Mouse (Mus musculus) neural tube, embryonic 11.5 days (tissue): Measurements from ENCODE around the gene Prlr. TPM values are rescaled to one million over a fixed set of nuclear protein-coding genes. Genes with fewer than 3 reads are reported as not detected.
A peak's percentile ranks its signal among the peaks of the same experiment; 100 is the strongest.

Experiments
- ATAC-seq: fragments of 200-750 bp; cut with Nextera tagmentation; 2 replicates; pipeline ENCODE4 v1.8.0; 2017; ENCODE audit warnings: moderate number of reproducible peaks, mild to moderate bottlenecking, moderate TSS enrichment, moderate library complexity; ENCODE audit not compliant: insufficient read depth, low FRiP score, low TSS enrichment
- DNase-seq: peaks from one replicate; pipeline ENCODE4 v3.0.0-alpha.2; 2015; ENCODE audit warnings: low spot score
- H3K27ac ChIP-seq: fragments of 300-500 bp; sonication (generic); 2 replicates; pipeline ENCODE4 v1.5.1; 2014; ENCODE audit warnings: low read depth, mild to moderate bottlenecking, low read length
- H3K27me3 ChIP-seq: fragments of 300-500 bp; sonication (generic); 2 replicates; pipeline ENCODE4 v1.6.1; 2014; ENCODE audit warnings: mild to moderate bottlenecking, low read length, mixed read lengths; ENCODE audit not compliant: control insufficient read depth, insufficient read depth
- H3K36me3 ChIP-seq: fragments of 300-500 bp; sonication (generic); 2 replicates; pipeline ENCODE4 v1.6.1; 2014; ENCODE audit warnings: mild to moderate bottlenecking, low read length, moderate library complexity, mixed read lengths; ENCODE audit not compliant: control insufficient read depth, insufficient read depth
- H3K4me1 ChIP-seq: fragments of 300-500 bp; sonication (generic); 2 replicates; pipeline ENCODE4 v1.6.1; 2014; ENCODE audit warnings: low read length, mixed read lengths; ENCODE audit not compliant: control insufficient read depth, insufficient read depth
- H3K4me2 ChIP-seq: fragments of 300-500 bp; sonication (generic); 2 replicates; pipeline ENCODE4 v1.6.1; 2014; ENCODE audit warnings: low read depth, mild to moderate bottlenecking, moderate library complexity
- H3K4me3 ChIP-seq: fragments of 300-500 bp; sonication (generic); 2 replicates; pipeline ENCODE4 v1.5.1; 2014; ENCODE audit warnings: low read depth, low read length
- H3K9ac ChIP-seq: fragments of 300-500 bp; sonication (generic); 2 replicates; pipeline ENCODE4 v1.6.1; 2014; ENCODE audit warnings: mild to moderate bottlenecking, low read length
- H3K9me3 ChIP-seq: fragments of 300-500 bp; sonication (generic); 2 replicates; pipeline ENCODE4 v1.6.1; 2016; ENCODE audit warnings: low read length; ENCODE audit not compliant: control insufficient read depth
- WGBS: fragments of 180-500 bp; shearing (Covaris S2); extraction: QIAGEN DNeasy Blood & Tissue Kit; methylation state at CpG from one replicate; pipeline ENCODE4 v1.1.7; 2014; 5-methylcytosine and 5-hydroxymethylcytosine counted together
- polyA plus RNA-seq: library from polyadenylated mRNA; unstranded; fragments of >200 nt; fragmentation: Nextera tagmentation; extraction: Ambion mirVana; gene quantifications from 2 replicates; pipeline ENCODE4 v1.2.1, GENCODE M21; 2014

Gene Prlr
- polyA plus RNA-seq: 0.25 and 0.32 TPM in 2 replicates

- Histone ChIP-seq H3K9ac (peak within 1 kb of the TSS; percentile 15; the same call in 1 of the 2 replicates), H3K36me3 (no peaks in the 10 kb centered on the region), H3K9me3 (no peaks in the 10 kb centered on the region), H3K4me2 (peak within 1 kb of the TSS; percentile 57), H3K4me1 (no peaks in the 10 kb centered on the region), H3K27me3 (peaks cover 2% of the 10 kb centered on the region; the same call in 1 of the 2 replicates), H3K4me3 (peak within 1 kb of the TSS; percentile 20), H3K27ac (no peak within 1 kb of the TSS)
- 4% methylated on average over 9 of the region's 9 CpGs for WGBS
- no peak for ATAC-seq
- peak; percentile 11 for DNase-seq
Measured at GRCm38 (mm10) chr15:10177083-10177482, at the start of gene Prlr. Gene Prlr, plus strand, starts transcription at chr15:10177238.

GRCm38 (mm10) chr15:10133781-10134180 lies 43.3 kb upstream of the Prlr start:
- ATAC-seq (no peak), DNase-seq (no peak)
- Histone ChIP-seq H3K4me3 (no peak overlapping the region), H3K27ac (no peak overlapping the region), H3K4me1 (no peaks in the 10 kb centered on the region), H3K4me2 (no peak overlapping the region), H3K9me3 (no peaks in the 10 kb centered on the region), H3K27me3 (no peaks in the 10 kb centered on the region), H3K36me3 (no peaks in the 10 kb centered on the region), H3K9ac (no peak overlapping the region)
- 94% methylated on average over 2 of the region's 2 CpGs for WGBS

GRCm38 (mm10) chr15:10134889-10135288 lies 42.1 kb upstream of the Prlr start:
- H3K27me3 ChIP-seq: no peaks in the 10 kb centered on the region
- H3K4me1 ChIP-seq: no peaks in the 10 kb centered on the region
- WGBS: 77% methylated on average over 4 of the region's 4 CpGs
- H3K9ac ChIP-seq: no peak overlapping the region
- H3K4me2 ChIP-seq: no peak overlapping the region
- no peaks in the 10 kb centered on the region for H3K9me3 ChIP-seq
- no peaks in the 10 kb centered on the region for H3K36me3 ChIP-seq
- no peak overlapping the region for H3K27ac ChIP-seq
- ATAC-seq (no peak), DNase-seq (no peak)
- H3K4me3 ChIP-seq: no peak overlapping the region

GRCm38 (mm10) chr15:10144520-10144919 lies 32.5 kb upstream of the Prlr start:
- no peak overlapping the region for H3K4me3 ChIP-seq
- H3K27ac ChIP-seq: no peak overlapping the region
- ATAC-seq: no peak
- H3K36me3 ChIP-seq: no peaks in the 10 kb centered on the region
- H3K4me1 ChIP-seq: no peaks in the 10 kb centered on the region
- H3K9me3 ChIP-seq: no peaks in the 10 kb centered on the region
- no peaks in the 10 kb centered on the region for H3K27me3 ChIP-seq
- H3K4me2 ChIP-seq: no peak overlapping the region
- 87% methylated on average over 5 of the region's 5 CpGs for WGBS
- H3K9ac ChIP-seq: no peak overlapping the region
- no peak for DNase-seq

- Histone ChIP-seq H3K9ac (no peak overlapping the region), H3K27me3 (no peaks in the 10 kb centered on the region), H3K4me1 (no peaks in the 10 kb centered on the region), H3K9me3 (no peaks in the 10 kb centered on the region), H3K36me3 (no peaks in the 10 kb centered on the region), H3K27ac (no peak overlapping the region), H3K4me2 (no peak overlapping the region), H3K4me3 (no peak overlapping the region)
- WGBS: 91% methylated on average over 4 of the region's 4 CpGs
- no peak for DNase-seq
- ATAC-seq: no peak
Measured at GRCm38 (mm10) chr15:10148196-10148595, 28.8 kb upstream of the Prlr start.

- H3K27me3 ChIP-seq: no peaks in the 10 kb centered on the region
- 89% methylated on average over 2 of the region's 2 CpGs for WGBS
- no peak for ATAC-seq
- no peak for DNase-seq
- H3K9ac ChIP-seq: no peak overlapping the region
- H3K36me3 ChIP-seq: no peaks in the 10 kb centered on the region
- H3K27ac ChIP-seq: no peak overlapping the region
- H3K4me1 ChIP-seq: no peaks in the 10 kb centered on the region
- H3K4me3 ChIP-seq: no peak overlapping the region
- no peaks in the 10 kb centered on the region for H3K9me3 ChIP-seq
- no peak overlapping the region for H3K4me2 ChIP-seq
Measured at GRCm38 (mm10) chr15:10160663-10161062, 16.4 kb upstream of the Prlr start.

GRCm38 (mm10) chr15:10175078-10175477 lies 2.0 kb upstream of the Prlr start:
- no peak for DNase-seq
- ATAC-seq: no peak
- no peak overlapping the region for H3K4me2 ChIP-seq
- no peak overlapping the region for H3K27ac ChIP-seq
- no peaks in the 10 kb centered on the region for H3K9me3 ChIP-seq
- no peaks in the 10 kb centered on the region for H3K36me3 ChIP-seq
- no peaks in the 10 kb centered on the region for H3K4me1 ChIP-seq
- H3K4me3 ChIP-seq: no peak overlapping the region
- WGBS: 84% methylated on average over 6 of the region's 6 CpGs
- no peak overlapping the region for H3K9ac ChIP-seq
- H3K27me3 ChIP-seq: peaks cover 2% of the 10 kb centered on the region; the same call in 1 of the 2 replicates

GRCm38 (mm10) chr15:10175656-10176055 lies 1.4 kb upstream of the Prlr start:
- H3K4me2 ChIP-seq: no peak overlapping the region
- no peak overlapping the region for H3K9ac ChIP-seq
- H3K27me3 ChIP-seq: peaks cover 2% of the 10 kb centered on the region; the same call in 1 of the 2 replicates
- no peaks in the 10 kb centered on the region for H3K36me3 ChIP-seq
- no peak for DNase-seq
- ATAC-seq: no peak
- H3K4me3 ChIP-seq: no peak overlapping the region
- H3K9me3 ChIP-seq: no peaks in the 10 kb centered on the region
- no peaks in the 10 kb centered on the region for H3K4me1 ChIP-seq
- 62% methylated on average over 7 of the region's 7 CpGs for WGBS
- no peak overlapping the region for H3K27ac ChIP-seq

GRCm38 (mm10) chr15:10177519-10178130 lies 587 bp downstream of the Prlr start:
- Histone ChIP-seq H3K27ac (no peak overlapping the region), H3K27me3 (peaks cover 2% of the 10 kb centered on the region; the same call in 1 of the 2 replicates), H3K4me2 (peak overlapping the region; percentile 57), H3K4me3 (peak overlapping the region; percentile 20), H3K9ac (peak overlapping the region; percentile 15; the same call in 1 of the 2 replicates), H3K4me1 (no peaks in the 10 kb centered on the region), H3K36me3 (no peaks in the 10 kb centered on the region), H3K9me3 (no peaks in the 10 kb centered on the region)
- ATAC-seq: 0 out of 2 replicates have a peak, but pooled peaks have one; percentile 31
- WGBS: 2% methylated on average over 30 of the region's 30 CpGs
- peak; percentile 37 for DNase-seq
